Mouse (Mus musculus) embryonic fibroblast, embryonic 13.5 days (primary cell): ENCODE measurements around the gene Kcnj12.

Experiments used
- CTCF ChIP-seq: IDR thresholded peaks from 2 replicates; pipeline ENCODE4 v1.5.1; 2011; ENCODE audit warnings: mild to moderate bottlenecking, control low read depth, low read length, moderate library complexity, borderline replicate concordance; ENCODE audit not compliant: insufficient read depth
- POLR2A ChIP-seq: IDR thresholded peaks from 2 replicates; pipeline ENCODE4 v1.6.1; 2011; ENCODE audit warnings: low read depth, mild to moderate bottlenecking, control low read depth, low read length, moderate library complexity

- TF ChIP-seq CTCF: no peak
- TF ChIP-seq POLR2A: no peak
These were observed 20.2 kb downstream of the Kcnj12 start for GRCm38 (mm10) chr11:61042593-61042992.
